Mouse (Mus musculus) CD4-positive helper T cell, adult 2 months (primary cell): Measurements from ENCODE around the gene Rbfox2.
A peak's percentile ranks its signal among the peaks of the same experiment; 100 is the strongest.

Experiments
- DNase-seq: peaks from one replicate; pipeline ENCODE4 v3.0.0-alpha.2; 2012; ENCODE audit warnings: low read depth, missing footprints, low spot score

Rbfox2 gene

DNA sequence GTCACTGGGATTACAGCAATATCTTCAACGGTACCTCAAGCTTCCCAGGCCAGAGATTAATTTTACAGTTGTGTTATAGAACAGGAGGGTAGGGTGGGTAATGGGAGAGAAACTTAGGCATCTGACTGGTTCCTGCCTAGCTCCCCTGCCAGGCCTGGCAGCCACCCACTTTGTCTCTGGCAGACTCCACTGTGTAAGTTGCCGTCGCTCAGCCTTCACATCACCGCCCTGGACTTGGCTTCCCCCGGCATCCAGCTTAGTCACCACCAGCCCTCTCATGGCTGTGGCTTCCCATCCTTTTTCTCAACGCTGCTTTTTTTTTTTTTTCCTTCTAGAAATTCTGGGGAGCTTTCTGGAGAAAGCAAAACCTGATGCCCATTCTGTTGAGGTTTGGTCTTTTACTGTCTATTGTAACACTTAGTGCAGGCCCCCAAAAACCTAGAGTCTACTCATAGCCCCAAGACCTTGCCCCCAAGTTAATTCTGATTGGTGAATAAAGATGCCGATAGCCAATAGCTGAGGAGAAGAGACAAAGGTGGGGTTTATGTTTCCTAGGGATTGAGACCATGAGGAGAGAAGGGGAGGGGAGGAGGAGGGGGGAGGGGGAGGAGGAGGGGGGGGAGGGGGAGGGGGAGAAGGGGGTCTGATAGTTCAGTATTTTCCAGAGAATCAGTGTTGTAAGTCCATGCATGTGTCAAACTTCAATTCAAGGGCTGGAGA lies 25.6 kb upstream of the Rbfox2 start:
- DNase-seq = no peak

DNA sequence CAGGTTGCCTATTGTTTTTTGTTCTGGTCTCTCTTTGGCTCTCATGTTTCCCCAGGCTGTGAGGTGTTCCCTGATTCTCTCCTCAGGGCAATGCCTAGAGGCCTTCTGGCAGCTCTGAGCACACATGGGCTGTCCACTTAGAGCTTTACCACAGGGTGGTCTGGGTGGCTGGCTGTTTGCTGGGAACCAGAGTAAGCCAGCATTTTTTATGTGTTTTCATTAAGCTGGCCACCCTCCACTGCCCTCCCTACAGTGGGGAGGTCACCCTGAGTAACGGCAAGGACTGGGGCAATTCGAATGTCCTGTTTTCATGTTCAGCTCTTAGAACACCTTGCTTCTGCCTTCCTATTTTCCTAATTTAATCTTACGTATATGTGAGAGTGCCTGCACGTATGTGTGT lies 24.6 kb upstream of the Rbfox2 start:
- no peak for DNase-seq

DNA sequence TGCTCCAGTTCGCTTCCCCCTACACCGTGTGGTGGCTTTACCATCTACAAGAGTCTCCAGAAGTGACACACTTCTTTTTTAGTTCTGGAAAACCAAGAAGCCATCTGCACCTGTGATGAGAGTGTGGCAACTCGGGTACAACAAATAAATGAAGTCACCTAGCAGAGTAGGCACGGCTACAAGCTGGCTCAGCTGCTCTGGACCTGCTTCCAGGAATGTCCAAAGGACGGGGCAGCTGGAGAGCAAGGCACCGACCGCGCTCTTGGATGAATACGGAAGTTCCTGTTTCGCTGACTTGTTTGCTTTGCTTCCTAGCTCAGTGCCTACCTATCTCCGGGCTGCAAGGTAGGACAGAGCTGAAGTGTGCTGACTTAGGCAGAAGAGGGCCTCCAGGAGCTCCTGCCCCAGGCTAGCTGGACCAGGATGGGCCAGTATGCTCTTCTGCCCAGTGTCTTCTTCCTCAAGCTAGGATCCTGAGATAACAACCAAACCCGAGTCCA lies 22.9 kb upstream of the Rbfox2 start:
- no peak for DNase-seq

DNA sequence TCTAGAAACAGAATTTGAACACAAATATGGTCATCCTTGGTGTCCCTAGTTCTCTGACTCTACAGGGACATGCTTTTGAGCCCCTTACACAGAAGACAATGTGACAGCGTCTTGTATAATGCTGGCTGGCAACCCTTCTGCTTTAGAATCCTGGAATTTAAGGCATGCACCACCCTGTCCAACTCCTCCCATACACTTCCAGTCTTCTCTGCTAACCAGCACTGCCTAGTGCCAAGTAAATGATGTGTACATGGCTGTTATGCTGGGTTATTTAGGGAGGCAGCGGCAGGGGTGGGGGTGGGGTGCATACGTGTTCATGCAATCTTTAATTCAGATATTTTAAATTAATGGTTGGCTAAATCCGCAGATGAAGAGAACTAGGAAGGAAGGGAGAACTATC lies 19.6 kb upstream of the Rbfox2 start:
- DNase-seq = no peak

DNA sequence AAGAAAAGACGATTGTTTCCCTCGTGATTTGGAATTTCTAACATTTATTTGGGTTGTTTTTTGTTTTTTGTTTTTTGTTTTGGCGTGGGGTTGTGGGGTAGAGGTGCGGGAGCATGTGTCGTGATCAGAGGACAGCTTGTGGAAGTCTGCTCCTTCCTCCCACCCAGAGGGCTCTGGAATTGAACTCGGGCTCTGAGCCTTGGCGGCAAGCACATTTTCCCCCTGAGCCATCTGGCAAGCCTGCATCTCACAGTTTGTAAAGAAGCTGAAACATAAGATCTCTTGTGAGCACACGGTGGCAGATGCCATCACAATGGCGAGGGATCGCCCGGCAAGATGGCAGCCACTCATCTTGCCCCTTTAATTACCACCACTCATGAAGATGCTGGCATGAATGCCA lies 17.6 kb upstream of the Rbfox2 start:
- DNase-seq = no peak

DNA sequence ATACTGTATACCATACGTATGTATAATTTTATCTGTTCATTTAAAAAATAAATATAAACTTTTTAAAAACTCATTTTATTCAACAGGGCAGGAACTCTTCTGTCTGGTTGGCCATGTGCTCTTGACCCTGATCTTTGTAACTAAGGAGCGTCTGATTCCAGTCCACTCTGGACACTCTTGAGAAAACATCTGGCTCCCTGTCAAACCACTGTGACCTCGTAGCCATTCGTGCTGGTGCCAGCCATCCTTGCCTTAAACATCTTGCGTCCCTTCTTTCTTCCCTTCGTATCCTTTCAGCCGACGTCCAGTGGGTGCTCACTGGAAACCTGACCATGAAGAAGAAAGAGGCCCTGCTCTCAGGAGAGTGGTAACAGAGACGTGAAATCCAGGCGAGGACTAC lies 16.4 kb upstream of the Rbfox2 start:
- no peak for DNase-seq

DNA sequence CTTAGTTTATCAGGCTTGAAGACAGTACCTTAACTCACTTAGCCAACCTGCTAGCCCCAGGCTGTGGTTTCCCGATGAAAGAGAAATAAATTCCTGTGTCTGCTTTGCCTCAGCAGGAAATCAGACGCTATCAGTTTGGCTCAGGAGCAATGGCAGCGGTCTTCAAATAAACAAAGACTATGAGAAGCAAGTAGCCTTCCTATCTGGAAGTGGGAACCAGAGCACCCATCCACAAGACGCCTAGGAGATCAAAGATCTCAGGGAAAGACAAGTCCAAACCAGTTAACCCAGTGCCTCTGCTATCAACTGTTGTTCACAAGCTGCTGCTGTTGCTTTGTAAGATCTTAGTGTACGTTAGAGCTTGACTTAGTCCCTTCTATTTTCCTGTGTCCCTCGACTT lies 6.9 kb upstream of the Rbfox2 start:
- DNase-seq = no peak

DNA sequence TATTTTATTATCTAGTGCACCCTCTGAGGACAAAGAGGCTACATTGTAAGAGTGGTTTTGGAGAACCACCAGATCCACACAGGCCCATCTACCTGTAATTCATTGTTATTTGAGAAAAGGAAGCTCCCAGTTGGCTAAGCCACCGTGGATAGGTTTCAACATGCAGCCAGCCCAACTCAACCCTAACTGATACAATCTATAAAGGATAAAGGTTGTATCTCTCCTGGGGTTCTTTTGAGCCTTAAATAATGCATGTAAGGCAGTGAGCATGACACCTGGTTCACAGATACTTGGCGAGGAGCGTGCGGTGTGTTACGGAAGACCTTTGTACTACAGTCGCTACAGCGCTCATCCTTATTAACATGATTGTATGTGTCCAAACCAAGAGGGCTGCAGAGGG lies 6.0 kb upstream of the Rbfox2 start:
- DNase-seq = no peak

DNA sequence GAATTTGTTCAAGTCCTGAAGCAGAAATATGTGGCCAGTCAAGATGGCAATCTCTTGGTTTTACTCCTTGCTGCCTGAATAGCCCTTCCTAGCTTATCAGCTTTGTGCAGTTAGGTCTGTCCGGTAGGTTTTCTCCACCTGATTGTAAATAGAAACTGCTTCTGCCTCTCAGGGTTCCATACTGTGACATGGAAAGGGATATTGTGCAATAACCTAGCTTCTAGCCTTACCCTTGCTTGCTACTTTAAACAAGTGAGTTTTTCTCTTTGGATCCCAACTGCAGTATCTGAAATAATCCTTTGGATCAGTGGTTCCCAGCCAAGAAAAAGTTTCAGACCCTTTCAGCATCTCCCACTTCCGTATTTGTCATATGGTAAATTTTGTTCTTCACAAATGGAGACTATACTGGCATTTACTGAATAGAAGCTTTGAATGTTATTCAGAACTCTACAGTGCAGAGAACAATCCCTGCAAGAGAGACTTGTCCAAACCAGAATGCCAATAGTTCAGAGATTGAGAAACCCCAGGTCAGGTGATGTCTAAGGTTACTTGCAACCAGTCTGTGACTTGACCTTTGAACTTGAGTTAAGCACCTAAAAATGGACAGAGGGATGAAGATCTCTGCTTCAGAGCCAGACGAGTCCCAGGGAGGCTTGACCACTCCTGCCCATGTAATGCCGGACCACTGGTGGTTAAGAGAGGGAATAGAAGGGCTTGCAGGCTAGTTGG lies 1.1 kb upstream of the Rbfox2 start:
- DNase-seq = no peak

DNA sequence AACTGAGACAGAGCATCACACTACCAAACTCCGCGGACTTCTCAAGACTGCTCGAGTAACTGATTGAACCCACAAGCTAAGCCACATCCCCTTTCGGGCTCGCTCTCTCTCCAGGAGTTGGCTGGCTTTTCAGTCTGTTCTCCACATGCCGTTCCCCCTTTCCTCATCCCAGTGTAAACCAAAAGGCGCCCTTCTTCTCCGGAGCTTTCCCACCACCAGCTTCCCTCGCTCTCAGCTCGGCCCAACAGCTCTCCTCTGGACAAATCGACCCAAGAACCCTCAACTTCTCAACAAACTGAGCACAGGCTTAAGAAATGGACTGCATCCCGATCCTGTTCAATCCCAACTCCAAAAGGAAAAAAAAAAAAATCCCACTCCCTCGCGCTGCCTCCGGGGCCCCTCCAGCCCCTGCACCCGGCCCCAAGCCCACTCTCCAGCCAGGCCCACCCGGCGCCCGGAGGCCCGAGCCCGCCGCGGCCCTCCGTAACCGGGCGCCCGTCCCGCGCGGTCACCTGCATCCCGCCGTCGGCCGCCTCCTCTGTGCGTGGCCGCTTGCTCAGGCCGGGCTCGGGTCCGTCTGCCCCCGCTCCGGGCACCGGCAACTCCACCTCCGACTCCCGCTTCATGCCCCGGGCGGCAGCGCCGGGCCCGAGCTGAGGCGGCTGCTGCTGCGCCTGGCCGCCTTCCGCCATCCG lies 805 bp downstream of the Rbfox2 start:
- peak; percentile 7 for DNase-seq

DNA sequence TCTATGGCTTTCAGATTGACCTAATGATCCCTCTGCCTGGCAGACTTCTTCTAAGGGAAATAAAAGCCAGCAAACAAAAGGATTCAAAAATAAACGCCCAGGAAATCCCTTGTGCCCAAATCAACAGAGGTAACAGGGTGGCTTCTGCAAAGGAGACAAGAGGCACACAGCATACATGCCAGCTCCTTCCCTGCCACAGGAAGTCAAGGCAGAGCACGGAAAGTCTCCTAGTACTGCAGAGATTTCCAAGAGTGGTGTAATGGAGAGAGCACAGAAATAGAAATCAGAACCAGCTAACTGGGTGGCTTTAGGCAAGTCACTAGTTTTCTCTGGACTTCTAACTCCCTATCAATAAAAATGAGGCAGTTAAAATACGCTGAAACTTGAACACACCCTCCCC lies 1.8 kb downstream of the Rbfox2 start:
- DNase-seq = no peak

DNA sequence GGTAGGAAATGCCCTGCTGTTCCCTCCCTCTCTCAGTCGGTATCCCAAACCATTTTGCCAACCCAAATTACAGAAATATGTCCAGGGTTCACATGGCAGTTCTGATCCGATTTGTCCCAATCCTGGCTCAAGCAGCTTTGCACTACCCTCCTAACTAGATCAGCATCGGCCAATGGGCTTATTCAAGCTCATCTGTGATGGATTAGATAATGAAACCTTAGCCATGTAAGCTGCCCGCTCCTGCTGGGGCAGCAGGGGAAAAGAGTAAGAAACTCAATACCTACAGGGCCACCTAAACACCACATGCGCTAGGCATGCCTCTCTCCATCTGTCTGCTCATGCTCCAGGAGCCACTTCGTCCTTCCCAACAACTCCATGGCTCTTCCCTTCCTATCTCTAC lies 5.7 kb downstream of the Rbfox2 start:
- no peak for DNase-seq

DNA sequence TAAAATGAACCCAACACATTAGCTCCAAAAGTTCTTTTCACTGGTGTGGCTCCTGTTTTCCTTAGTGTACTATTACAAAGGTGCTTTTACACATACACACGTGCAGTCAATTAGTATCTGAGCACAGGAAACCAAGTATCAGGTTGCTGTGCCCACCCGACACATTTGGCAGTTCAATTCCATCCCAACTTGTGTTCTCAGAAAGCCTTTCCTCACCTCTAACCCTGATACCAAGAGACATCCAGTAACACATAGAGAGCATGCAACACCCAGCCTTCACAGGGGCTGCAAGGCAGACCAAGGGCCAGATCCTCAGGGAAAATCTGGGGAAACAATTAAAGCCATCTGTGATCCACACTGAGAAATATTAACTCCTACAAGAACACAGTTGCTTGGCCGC lies 8.2 kb downstream of the Rbfox2 start:
- no peak for DNase-seq

DNA sequence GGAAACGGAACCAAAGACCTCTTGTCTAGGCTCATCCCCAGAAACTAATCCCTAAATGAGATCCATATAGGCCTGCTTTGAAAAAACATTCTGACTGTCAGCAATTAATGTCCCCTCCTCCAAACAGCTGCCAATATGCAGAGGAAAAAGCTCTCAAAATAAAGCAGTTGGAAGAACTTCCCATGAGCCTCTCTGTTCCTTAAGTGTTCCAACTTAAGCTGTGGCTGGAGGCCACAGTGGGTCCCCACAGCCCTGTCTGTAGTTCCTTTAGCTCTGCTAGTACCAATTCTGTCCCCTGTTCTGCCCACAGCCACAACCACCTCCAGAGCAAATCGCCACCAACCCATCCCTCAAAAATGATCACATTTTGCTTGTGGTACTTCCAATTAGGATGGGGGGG lies 10.2 kb downstream of the Rbfox2 start:
- DNase-seq = no peak

DNA sequence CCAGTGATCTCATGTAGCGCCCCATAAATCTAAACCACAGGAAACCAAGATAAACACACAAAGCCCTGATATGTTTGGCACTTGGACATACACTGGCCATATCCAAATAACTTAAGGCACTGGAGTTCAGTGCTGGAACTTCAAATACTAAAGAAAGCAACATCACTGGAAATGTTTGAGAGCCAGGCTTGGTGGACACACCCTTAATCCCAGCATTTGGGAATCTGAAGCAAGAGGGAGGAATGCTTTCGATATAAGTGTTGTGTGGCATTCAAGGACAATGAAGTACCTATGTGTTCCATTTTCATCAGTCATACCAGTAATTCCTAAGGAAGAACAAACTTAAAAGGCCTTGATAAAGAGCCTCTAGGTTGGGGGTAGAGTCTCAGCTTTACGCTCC lies 13.3 kb downstream of the Rbfox2 start:
- DNase-seq = no peak

DNA sequence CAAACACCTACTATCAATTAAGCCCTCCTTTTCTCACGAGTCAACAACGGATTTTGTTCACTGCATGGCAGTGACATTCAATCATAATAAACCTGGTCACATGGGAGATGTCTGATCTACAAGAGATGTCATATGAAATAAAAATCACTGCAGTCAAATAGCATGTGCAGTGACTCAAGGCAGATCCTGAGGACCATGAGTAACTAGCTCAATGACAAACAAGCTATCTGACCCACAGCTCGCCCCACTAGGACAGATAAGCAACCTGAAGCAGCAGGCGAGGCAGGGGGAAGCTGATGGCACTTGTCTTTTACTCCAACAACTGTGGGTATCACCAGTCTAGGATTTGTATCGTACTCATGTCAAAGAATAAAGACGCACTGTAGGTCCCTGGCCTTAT lies 14.4 kb downstream of the Rbfox2 start:
- no peak for DNase-seq

DNA sequence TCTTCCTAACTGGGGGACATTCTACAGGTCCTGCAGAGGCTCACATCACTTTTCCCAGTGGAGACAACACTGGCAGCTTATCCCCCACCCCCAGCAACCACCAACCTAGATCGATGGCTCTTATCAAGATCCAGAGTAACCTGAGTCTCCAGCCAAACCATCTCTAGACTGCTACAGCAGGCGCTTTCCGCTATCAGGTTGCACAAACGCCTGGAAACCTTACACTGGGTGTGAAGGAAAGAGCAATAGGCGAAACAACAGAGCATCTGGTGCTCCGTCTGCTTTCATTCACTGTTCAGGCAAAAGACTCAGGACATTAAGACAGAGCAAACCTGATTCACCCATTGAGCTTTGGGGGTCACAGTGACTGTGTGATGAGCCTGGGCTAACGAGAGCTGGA lies 15.3 kb downstream of the Rbfox2 start:
- DNase-seq = no peak

DNA sequence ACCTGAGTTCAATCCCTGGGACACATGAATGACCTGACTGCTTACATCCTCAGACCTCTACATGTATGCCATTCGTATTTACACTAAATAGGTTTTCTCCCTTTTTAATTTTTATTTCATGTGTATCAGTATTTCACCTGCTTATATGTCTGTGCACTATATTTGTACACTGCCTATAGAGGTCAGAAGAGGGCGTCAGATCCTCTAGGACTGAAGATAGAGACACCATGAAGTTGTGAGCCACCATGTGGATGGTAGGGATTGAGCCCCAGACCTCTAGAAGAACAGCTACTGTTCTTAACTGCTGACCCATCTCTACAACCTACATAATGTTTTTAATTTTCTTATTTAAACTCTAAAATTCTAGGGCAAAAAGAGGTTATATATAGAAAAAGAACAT lies 16.5 kb downstream of the Rbfox2 start:
- DNase-seq = no peak

DNA sequence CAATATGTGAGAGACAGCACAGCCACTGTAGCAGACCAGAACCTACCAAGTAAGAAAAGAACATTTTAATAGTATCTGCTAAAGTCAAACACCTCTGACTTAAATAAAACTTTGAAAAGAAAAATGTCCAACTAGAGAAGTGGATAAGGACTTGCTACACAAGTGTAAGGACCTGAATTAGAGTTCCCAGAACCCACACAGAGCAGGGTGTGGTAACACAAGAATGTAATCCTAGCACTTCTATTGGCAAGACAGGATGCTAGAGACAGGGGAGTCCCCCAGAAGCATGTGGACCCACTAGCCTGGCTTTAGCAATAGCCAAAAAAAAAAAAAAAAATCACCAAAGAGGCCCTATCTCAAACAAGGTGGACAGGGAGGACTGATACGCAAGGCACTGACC lies 26.7 kb downstream of the Rbfox2 start:
- no peak for DNase-seq

DNA sequence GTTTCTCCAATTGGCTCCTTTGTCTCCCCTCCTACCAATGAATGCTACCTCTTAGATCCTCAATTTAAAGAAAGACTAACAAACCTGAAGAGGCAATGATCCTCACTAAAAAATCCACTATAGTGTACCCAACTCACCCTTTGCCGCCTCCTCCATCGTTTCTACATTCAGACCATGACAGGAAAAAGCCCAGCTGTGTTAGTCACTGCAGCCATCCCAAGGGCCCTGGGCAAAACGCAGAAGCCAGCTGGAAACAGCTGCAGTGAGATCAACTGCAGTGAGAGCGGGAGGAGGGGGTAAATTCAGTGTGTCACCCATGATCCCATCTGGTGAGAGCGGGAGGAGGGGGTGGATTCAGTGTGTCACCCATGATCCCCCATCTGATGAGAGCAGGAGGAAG lies 28.0 kb downstream of the Rbfox2 start:
- no peak for DNase-seq

DNA sequence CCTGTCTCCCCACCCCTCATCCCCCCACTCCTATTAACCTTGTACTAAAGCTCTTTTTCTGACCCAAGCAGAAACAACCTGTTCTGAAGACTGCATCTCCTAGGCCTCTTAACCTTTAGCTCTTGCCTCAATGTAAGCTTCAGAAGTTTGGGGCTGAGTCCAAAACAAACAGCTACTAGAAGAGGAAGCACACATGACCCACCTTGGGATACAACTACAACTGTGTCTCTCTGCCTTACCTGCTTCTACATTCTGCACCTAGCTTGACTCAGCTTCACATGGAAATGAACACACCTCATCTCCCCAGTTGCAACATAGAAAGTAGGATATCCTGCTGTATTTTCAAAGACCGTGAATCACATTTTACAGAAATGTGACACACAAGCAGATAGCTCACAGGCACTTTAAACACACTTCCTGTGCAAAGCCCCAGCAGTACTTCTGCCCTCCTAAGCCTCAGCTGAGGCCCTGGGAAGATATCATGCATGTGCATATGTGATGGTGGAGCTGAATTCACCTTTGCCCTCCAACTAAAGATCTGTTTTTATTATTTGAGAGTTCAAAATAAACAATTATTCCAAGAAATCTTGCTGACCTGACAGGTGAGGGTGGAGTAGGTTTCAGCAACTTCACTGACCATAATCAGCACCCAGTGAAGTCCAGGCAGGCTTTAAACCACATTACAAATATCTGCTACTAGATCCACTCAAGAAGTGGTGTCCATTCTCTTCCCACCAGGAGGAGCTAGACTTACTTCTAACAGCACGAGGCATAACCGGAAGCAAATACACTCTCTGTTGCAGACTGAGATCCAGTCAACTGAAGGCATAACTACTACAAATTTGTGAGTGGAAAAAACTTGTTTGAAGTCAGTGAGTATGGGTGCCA lies 29.7 kb downstream of the Rbfox2 start:
- no peak for DNase-seq

DNA sequence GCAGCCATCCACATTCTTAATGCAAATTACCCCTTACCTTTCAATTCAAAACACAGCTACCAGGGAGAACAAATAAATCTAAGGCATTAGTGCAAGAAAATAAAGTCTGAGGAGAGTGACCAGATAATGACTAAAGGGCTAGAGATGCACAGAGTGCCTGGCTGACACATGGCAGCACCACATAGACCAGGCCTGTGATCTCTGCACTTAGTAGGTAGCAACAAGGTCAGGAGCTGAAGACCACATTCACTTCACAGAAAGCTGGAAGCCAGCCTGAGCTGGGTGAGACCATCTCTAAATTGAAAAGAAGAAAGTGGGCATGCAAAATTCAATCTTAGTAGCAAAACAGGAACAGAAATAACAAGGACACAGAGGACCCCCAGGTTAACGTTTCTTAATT lies 30.5 kb downstream of the Rbfox2 start:
- DNase-seq = no peak
